Mouse (Mus musculus): Measurements from ENCODE around the gene Gm20883. TPM values are rescaled to one million over a fixed set of nuclear protein-coding genes. Genes with fewer than 3 reads are reported as not detected.

Gene Gm20883
- not detected in 2 replicates for polyA plus RNA-seq (2012; rRNA removed)

GRCm38 (mm10) chrY:50607951-50608350, at the start of gene Gm20883:
Gene Gm20883 (plus strand): TSS chrY:50608251.

